Mouse (Mus musculus) cortical plate, adult 2 months (tissue): ENCODE measurements at regions not wholly inside any gene's neighbourhood (a gene's known extent, or its start where the extent isn't known, plus 50 kb on each side); places are given as distances from the start of the nearest gene placed in this dataset.

Experiments
- H3K27ac ChIP-seq: fragments of 200-500 bp; 2 replicates; pipeline ENCODE4 v1.5.1; 2012; ENCODE audit warnings: low read length, control low read depth, inconsistent platforms; ENCODE audit not compliant: insufficient read depth
- H3K4me1 ChIP-seq: fragments of 200-500 bp; 2 replicates; pipeline ENCODE4 v1.6.1; 2011; ENCODE audit warnings: low read length; ENCODE audit not compliant: control insufficient read depth, insufficient read depth
- H3K4me3 ChIP-seq: fragments of 200-500 bp; 2 replicates; pipeline ENCODE4 v1.5.1; 2011; ENCODE audit warnings: mild to moderate bottlenecking, low read length, control low read depth; ENCODE audit not compliant: insufficient read depth
- CTCF ChIP-seq: fragments of 200-500 bp; IDR thresholded peaks from 2 replicates; pipeline ENCODE4 v1.5.1; 2011; ENCODE audit warnings: mild to moderate bottlenecking, control low read depth, low read length; ENCODE audit not compliant: insufficient read depth; ENCODE audit errors: extremely low read depth
- POLR2A ChIP-seq: fragments of 200-500 bp; IDR thresholded peaks from 2 replicates; pipeline ENCODE4 v1.6.1; 2011; ENCODE audit warnings: mild to moderate bottlenecking, low read length, control low read depth; ENCODE audit not compliant: insufficient read depth; ENCODE audit errors: extremely low read depth

DNA sequence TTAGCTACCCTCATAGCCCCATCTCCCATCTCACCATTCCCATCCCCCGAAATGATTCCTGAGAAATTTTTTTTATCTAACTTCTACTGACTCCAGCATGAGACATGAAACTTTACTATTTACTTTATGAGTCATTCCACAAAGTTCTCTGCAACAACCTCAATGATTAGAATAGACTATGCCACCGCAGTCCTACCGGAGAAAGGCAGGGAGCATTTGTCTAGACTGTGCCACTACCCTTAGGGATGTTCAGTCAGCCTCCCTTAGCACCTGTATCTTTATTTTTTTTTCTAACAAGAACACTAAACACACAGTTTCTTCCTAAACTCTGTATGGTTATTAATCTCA lies 433.2 kb downstream of the Gsdmc2 start:
- H3K27ac ChIP-seq = no peak overlapping the region
- no peak overlapping the region for H3K4me3 ChIP-seq
- H3K4me1 ChIP-seq = no peaks in the 10 kb centered on the region
- no peak for TF ChIP-seq CTCF
- TF ChIP-seq POLR2A = no peak

DNA sequence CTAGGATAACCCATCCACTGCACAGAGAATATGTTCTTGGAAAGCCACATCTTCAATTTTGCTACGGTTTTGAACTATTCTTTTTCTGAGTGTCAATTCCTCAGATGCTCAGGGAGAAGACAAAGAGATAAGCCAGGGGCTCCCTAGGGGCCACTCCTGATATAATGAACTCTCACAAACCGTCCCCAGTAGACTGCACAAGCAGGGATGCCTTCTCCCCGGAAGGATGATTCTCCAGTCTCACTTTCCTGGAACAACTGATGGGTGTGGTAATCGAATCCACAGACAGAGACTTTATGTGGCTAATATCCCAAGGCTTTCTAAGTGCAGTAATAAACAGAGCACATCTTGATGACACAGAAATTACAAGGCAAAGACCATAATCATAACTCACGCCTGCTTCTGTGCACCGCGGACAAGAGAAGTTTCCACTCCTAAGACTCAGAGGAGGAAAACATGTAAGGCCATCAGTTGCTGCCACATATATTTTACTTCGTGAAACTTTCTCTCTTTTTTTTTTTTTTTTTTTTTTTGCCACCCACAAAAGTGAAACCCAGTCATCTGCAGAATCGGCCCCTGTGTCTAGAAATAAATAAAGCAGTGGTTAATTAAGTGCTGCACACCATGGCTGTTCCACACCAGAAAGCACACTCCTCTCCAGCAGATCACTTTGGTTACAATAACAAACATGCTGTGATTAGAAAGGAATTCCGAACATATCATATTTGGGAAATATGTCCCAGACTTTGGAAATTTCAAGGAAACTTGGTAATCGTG lies 433.8 kb downstream of the Gsdmc2 start:
- no peak overlapping the region for H3K4me3 ChIP-seq
- H3K27ac ChIP-seq = no peak overlapping the region
- TF ChIP-seq CTCF = no peak
- no peak for TF ChIP-seq POLR2A
- H3K4me1 ChIP-seq = no peaks in the 10 kb centered on the region

DNA sequence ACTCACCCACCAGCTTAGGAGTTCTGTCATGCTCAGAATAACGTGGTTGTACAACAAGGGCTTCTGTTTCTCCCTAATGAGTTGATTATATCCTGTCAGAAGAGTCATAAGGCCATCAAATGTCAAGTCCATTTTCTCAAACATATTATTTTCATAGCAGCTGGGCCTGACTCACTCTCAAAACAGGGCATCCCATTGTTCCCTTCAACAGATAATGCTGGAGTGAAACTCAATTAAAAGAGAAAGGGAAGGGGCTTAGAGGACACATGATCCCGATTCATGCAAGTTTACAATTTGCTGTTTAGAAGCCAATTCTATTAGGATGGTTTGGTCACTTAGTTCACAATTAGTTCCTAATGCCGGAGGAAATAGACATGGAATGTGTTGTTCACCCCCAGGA lies 444.5 kb downstream of the Gsdmc2 start:
- no peak overlapping the region for H3K27ac ChIP-seq
- H3K4me3 ChIP-seq = no peak overlapping the region
- no peak for TF ChIP-seq CTCF
- TF ChIP-seq POLR2A = no peak
- no peaks in the 10 kb centered on the region for H3K4me1 ChIP-seq

DNA sequence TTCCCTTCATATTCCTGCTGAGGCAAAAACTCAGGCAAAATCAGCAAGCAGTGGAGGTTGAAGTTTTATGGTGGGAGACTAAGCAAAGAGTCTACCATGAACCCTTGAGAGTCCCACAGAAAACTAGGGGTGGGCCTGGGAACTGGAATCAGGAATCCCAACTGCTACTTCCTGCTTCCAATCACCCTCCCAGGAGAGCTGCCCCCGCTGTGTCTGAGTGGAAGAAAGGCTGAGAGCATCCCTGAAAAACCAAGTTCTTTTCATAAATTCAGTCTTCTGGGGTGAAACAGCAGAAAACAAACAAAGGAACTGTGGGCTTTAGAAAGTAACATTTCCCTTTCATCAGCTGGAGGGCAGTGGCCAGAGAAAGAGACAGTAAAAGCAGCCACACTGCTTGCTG lies 445.0 kb downstream of the Gsdmc2 start:
- Histone ChIP-seq H3K27ac (no peak overlapping the region), H3K4me3 (no peak overlapping the region), H3K4me1 (no peaks in the 10 kb centered on the region)
- TF ChIP-seq CTCF (no peak), POLR2A (no peak)

DNA sequence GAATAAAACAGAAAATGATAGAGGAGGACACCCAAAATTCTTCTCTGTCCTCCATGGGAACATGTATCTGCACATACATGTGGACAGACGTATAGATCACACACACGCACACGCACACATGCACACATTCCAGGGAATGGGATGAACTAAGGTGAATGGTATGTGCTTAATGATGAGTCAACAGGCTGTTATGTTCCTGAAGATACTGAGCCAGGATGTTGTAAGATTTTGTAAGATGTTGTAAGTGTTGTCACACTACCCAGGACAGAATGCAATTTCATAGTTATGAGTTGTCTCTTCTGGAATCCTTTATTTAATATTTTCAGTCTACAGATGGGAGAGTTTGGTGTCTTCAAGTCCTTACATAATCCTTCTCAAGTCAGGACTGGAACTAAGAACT lies 447.5 kb downstream of the Gsdmc2 start:
- TF ChIP-seq CTCF = no peak
- no peak for TF ChIP-seq POLR2A
- no peak overlapping the region for H3K27ac ChIP-seq
- H3K4me3 ChIP-seq = no peak overlapping the region

DNA sequence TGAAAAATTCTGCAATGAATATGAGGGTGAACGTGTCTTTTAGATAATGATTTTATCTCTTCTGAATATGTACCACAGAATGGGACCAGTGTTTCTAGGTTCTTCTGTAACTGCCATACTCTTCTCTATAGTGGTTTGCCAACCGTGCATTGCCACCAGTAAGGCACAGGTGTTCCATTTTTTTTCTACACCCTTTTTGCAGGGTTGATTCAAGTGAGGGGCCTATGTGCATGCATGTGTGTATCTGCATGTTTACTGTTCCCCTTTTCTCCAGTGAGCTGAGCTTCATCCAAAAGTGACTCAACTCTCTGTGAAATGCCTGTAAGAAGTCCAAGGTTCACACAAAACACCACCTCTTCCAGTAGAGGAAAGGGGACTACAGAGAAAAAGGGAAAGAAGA lies 467.7 kb downstream of the Gsdmc2 start:
- H3K4me1 ChIP-seq = no peaks in the 10 kb centered on the region
- no peak overlapping the region for H3K4me3 ChIP-seq
- no peak overlapping the region for H3K27ac ChIP-seq
- TF ChIP-seq POLR2A = no peak
- TF ChIP-seq CTCF = no peak

More for the DNA sequence above, 447.5 kb downstream of the Gsdmc2 start:
- no peaks in the 10 kb centered on the region for H3K4me1 ChIP-seq

DNA sequence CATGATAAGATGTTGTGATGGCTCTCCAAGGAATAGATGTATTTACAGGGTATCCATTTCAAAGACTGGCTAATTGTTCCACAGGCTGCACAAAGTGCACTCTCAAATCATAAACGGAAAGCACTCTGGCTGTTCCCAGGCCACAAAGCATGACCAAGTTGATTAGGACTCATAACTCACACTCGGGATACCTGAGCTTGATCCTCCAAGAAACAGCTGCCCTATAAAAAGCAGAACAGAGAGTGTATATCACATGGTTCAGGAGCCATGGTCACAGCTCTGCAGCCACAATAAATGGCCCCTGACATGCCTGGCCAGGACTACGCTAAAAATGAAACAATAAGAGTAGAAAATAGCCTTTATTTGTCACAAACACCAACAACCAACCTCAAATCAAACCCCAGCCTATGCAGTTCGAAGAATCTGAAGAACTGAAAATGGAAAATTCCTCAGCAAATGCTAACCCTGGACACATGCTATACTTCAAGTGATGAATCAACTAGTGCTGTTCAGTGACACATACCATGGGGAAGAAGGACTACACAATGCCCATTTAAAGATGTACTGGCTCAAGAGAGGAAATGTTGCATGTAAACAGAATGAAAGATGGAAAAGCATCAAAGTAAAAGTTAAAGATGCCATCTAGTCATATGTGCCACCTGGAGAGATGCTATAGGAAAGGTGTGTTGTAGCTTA lies 473.5 kb downstream of the Gsdmc2 start:
- no peak for TF ChIP-seq CTCF
- no peak for TF ChIP-seq POLR2A
- H3K27ac ChIP-seq = no peak overlapping the region
- no peaks in the 10 kb centered on the region for H3K4me1 ChIP-seq
- H3K4me3 ChIP-seq = no peak overlapping the region

DNA sequence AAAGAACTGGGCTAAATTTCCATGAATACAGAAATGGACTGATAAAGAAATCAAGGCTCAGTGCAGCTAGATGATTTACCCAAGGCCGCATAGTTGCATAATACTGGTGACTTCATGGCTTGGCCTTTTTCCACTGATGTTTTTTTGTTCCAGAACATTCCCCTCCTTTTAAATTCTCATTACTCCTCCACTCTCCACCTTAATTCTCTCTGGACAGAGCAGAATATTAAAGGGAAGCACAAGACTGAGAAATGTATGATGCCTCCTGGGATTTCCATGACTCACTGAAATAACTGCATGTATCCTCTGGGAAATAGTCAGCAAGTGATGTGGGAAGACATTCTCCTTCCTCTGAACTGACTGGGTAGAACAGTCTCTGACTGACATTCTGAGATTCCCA lies 480.5 kb downstream of the Gsdmc2 start:
- no peak for TF ChIP-seq CTCF
- TF ChIP-seq POLR2A = no peak
- Histone ChIP-seq H3K4me1 (no peaks in the 10 kb centered on the region), H3K4me3 (no peak overlapping the region), H3K27ac (no peak overlapping the region)

DNA sequence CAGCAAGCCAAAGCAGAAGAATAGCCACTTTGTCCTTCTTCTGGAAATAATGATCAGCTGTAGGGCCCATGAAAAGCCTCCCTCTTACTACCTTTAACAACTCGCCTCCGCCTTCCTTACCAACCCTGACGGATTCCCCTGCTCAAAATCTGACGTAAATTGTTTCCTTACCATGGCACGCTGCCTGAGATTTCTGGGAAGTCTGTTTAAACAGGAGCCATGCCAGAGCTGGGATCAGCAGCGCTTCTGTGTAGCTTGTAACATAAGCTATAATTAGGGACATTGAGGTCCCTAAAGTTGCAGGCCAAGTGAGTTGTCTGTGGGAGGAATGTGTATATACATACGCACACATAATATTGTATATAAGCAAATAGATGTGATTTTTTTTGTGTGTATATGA lies 484.6 kb downstream of the Gsdmc2 start:
- Histone ChIP-seq H3K27ac (no peak overlapping the region), H3K4me1 (no peaks in the 10 kb centered on the region), H3K4me3 (no peak overlapping the region)
- no peak for TF ChIP-seq POLR2A
- no peak for TF ChIP-seq CTCF

DNA sequence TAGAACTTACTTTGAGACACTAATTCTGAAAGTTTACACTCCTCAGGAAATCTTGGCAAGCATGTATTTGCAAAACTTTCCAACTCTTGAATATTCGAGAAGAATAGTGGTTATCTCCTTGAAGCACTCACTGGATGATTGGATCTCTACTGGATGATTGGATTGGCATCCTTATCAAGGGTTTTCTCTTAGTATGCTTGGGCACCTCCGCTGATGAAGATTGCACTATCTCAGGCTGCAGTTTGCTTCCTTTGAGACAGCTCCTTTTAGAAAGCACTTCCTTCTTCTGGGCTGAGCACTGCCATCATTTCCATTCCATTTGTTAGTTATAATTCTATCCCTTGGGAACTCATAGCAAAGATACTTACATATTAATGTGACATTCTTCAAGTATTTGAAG lies 503.2 kb downstream of the Gsdmc2 start:
- TF ChIP-seq POLR2A (no peak), CTCF (no peak)
- Histone ChIP-seq H3K4me1 (no peaks in the 10 kb centered on the region), H3K27ac (no peak overlapping the region), H3K4me3 (no peak overlapping the region)
